Mouse (Mus musculus) stomach, postnatal 0 days (tissue): Measurements from ENCODE around the gene Tef.

Experiments
- CTCF ChIP-seq: IDR thresholded peaks from 2 replicates; pipeline ENCODE4 v1.5.1; 2016; ENCODE audit warnings: antibody characterized with exemption, low read depth, mild to moderate bottlenecking, moderate library complexity
- EP300 ChIP-seq: optimal IDR thresholded peaks from 2 replicates; pipeline ENCODE3; 2016; ENCODE audit warnings: antibody characterized with exemption

GRCm38 (mm10) chr15:81798421-81798820 lies 3.8 kb upstream of the Tef start:
- TF ChIP-seq CTCF (no peak), EP300 (no peak)
